In genomic region chr5:74792301-74792700, GRCm38 (mm10) we compare ENCODE assay signal across 9 mouse cellular contexts.
DNase-seq lines count a peak whose midpoint lies in the region; ATAC-seq lines count a peak whose summit lies in the region.
"Had no signal": no experiment of that assay in that cellular context is flagged by ENCODE, and none has a peak within 500 bp of the region (broad histone marks: within the 10 kb centered on the region; RNA-seq: fewer than 3 reads in every experiment).

No protein-coding gene starts in this region.

- no peak overlapping the region for H3K9ac ChIP-seq in intestine, embryonic 14.5 days (ENCODE audit: low read length)

- peak; percentile 77 for ATAC-seq in intestine, embryonic 14.5 days (replicated peaks; ENCODE audit: low FRiP score, low TSS enrichment, low read depth)
- no peak for ATAC-seq in erythroblast, adult 5-6 weeks (replicated peaks; ENCODE audit: low FRiP score, poor library complexity, severe bottlenecking)

- WGBS in intestine, embryonic 14.5 days = 3% methylated on average over 7 of the region's 7 CpGs

- H3K4me2 ChIP-seq in intestine, embryonic 14.5 days (ENCODE audit: low read length) = peak overlapping the region; percentile 29

- peak; percentile 94 for DNase-seq in adrenal gland, adult 2 months
- peak; percentile 74 for DNase-seq in embryo, embryonic 9.5 days (ENCODE audit: extremely low spot score)
- DNase-seq in gastrocnemius, postnatal 36 days = peak; percentile 80 to 88
- DNase-seq in intestine, embryonic 14.5 days (ENCODE audit: low spot score) = peak; percentile 83
- DNase-seq in left cerebral cortex, adult 8-10 months (ENCODE audit: low spot score in 2 of 2) = peak; percentile 23 to 43
- DNase-seq in lung, postnatal 36 days = peak; percentile 94
- DNase-seq in right cerebral cortex, postnatal 14 days = peak; percentile 33

- intact Hi-C loops in gastrocnemius, postnatal 36 days (cut with DNase I) = loop anchor here (5.0 kb wide), 1 partner anchor 360 kb away; the partner anchor contains the start of gene Pdgfra

- H3K4me3 ChIP-seq in intestine, embryonic 14.5 days (ENCODE audit: low read depth, low read length) = no peak overlapping the region
- H3K4me3 ChIP-seq: erythroblast, embryonic 14.5 days had no signal

- H3K27me3 ChIP-seq in intestine, embryonic 14.5 days (replicated peaks; ENCODE audit: control insufficient read depth, insufficient read depth, low read length) = no peaks in the 10 kb centered on the region

- H3K4me1 ChIP-seq in intestine, embryonic 14.5 days (replicated peaks; ENCODE audit: control insufficient read depth, insufficient read depth, low read length) = peaks cover 31% of the 10 kb centered on the region

- no peaks in the 10 kb centered on the region for H3K36me3 ChIP-seq in intestine, embryonic 14.5 days (ENCODE audit: control insufficient read depth, insufficient read depth, low read length)

- no peaks in the 10 kb centered on the region; the same call in 1 of the 2 replicates for H3K9me3 ChIP-seq in intestine, embryonic 14.5 days (ENCODE audit: control insufficient read depth, low read length)

- H3K27ac ChIP-seq in intestine, embryonic 14.5 days (ENCODE audit: low read depth) = peak overlapping the region; percentile 87

Comparison
In these comparisons a context has a peak if more than half of its experiments do, and no peak if none do; other contexts are left out.
1. DNase-seq: peak in every context shown above with its lines; median percentile 94 in adrenal gland, adult 2 months; 94 in lung, postnatal 36 days; 84 in gastrocnemius, postnatal 36 days; 83 in intestine, embryonic 14.5 days; 74 in embryo, embryonic 9.5 days; 33 in left cerebral cortex, adult 8-10 months; 33 in right cerebral cortex, postnatal 14 days.